Mouse (Mus musculus): ENCODE measurements around the gene Usp27x.

Gene Usp27x

DNA sequence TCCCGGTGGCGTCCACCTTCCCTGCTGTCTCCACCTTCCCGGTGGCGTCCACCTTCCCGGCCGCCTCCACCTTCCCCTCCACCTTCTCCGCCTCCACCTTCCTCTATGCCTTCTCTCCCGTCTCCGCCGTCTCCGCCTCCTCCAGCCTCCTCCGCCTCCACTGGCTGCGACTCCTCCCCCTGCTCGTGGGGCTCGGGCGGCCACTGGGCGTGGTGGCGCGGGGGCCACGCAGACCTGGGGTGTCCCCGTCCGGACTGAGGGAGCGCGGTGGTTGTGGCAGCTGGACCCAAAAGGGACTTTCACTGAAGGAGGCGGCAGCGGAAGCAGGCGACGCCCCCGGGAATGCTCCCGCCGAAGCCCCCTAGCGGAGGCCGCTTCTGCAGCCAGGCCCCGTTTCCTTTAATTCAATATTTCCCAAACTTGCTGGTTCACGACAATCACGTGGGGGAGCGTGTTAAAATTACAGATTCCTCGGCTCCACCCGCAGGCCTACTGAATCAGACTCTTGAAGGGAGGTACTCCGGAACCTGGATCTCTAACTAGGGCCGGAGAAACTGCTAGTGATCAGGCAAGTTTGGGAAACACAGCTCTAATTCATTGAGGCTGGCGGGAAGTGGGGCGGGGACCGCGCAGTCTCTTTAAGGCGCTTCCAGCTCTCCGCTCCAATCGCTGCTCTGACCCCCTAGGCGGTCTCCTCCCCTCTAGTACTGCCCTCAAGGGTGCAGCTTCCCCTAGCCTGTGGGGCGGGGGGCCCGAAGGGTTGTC, at the start of gene Usp27x:
TSS of gene Usp27x (minus strand) at position 115 of the 765 bp plus-strand sequence.
- DNase-seq (ENCODE audit: low spot score), result peak; percentile 81

DNA sequence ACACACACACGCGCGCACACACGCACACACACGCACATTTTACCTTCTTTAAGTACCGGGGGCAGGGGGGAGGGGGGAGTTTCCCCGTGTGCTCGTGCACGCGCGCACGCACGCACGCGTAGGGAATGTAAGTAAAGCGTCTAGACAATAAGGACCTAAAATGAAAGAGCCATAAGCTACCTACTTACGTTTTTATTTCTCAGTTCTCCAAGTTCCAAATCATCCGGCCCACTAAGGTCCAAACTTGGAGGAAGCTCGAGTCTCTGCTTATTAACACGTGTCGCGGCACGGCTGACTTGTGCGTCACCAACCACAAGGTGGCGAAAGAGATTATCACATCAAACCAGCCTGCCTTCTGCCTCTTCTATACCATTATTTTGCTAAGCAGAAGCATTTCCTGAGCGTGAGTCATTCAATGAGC, 47.1 kb upstream of the Usp27x start:
- DNase-seq (ENCODE audit: low spot score), result peak; percentile 74

DNA sequence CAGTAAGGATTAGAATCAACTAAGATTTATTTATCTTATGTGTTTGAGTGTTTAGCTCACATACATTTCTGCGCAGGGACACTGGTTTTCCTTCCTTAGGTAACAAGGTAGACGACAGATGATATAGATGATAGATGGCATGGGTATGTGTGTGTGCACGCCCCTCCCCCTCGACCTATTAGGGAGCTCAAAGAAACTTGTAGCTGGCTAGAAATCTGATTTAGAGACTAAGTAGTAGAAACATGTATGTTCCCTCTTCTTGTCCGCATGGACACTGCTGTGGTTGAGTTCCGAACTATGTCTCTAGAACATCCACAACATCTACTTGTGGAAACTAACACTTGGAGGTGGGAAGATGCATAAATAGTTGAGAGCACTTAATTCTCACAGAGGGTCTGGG, 46.5 kb upstream of the Usp27x start:
- no peak for DNase-seq (ENCODE audit: low spot score)

GRCm38 (mm10) chrX:7421016-7421415, 45.4 kb upstream of the Usp27x start:
- DNase-seq (ENCODE audit: low spot score), result peak; percentile 62

GRCm38 (mm10) chrX:7416178-7416871, 40.7 kb upstream of the Usp27x start:
- peak; percentile 39 for DNase-seq (ENCODE audit: low spot score)

DNA sequence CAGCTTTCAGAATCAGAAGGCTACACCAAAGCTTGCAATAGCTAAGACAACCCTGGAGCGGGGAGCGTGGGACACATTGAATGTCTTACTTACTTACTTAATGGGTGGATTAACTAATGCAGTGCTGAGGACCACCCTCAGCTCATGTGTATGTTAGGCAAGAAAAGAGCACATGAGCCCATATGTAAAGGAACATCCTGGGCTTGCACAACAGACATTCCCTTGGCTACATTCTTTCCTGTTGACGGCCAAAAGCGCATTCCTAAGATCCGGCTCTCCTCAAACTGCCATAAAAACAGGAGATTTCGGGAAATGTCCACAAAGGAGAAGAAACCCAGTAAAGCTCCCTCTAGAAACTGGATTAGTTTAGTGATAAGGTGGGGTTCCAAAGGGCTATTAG, 39.7 kb upstream of the Usp27x start:
- DNase-seq (ENCODE audit: low spot score), result no peak

- peak; percentile 38 for DNase-seq (ENCODE audit: low spot score)
Observed at GRCm38 (mm10) chrX:7412239-7413033, 36.8 kb upstream of the Usp27x start.

DNA sequence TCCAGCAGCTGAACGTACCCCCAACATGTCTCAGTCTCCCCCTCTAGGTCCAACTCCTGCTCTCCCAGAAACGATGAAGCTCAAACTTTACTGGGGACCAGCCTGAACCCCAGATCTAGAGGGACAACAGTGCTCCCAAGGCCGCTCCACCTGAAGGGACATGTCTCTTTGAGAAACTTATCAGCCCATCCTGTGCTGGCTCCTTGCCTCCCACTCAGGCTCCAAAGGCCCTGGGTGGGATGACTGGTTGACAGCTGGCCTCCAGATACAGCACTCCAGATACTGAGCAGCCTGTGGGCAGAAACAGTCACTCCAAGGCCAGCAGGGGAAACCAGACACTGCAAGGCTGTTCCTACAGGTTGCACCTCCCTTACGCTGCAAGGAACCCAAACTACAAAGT, 956 bp upstream of the Usp27x start:
- DNase-seq (ENCODE audit: low spot score), result peak; percentile 43

DNA sequence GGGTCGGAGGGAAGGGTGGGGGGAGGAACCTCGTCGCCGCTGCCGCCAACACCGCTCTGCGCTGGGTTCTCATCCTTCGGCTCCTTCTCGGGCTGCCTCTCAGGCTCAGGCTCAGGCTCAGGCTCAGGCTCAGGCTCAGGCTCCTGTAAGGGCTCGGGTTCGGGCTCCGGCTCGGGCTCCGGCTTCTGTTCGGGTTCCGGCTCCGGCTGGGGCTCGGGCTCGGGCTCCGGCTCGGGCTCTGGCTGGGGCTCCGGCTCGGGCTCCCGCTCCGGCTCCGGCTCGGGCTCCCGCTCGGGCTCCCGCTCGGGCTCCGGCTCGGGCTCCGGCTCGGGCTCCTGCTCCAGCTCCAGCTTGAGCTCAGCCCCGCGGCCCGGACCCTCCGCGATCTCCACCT, 311 bp downstream of the Usp27x start:
- no peak for DNase-seq (ENCODE audit: low spot score)

DNA sequence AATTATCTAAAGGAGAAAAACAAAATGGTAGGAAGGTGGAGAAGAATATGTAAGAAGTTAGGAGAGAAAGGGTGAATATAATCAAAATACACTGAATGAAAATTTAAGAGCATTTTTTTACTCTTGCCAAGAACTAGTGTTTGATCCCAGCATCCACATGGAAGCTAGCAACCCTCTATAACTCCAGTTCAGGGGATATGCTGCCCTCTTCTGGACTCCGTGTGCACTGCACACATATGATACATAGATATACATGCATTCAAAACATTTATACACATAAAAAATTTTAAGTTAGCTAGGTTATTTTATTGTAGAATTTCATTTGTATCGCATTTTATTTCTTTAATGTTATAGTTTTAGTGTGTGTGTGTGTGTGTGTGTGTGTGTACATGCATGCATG, 50.2 kb downstream of the Usp27x start:
- DNase-seq (ENCODE audit: low spot score), result no peak

GRCm38 (mm10) chrX:7322288-7322687, 53.3 kb downstream of the Usp27x start:
- DNase-seq (ENCODE audit: low spot score), result peak; percentile 76
